Mouse (Mus musculus) left cerebral cortex, adult 2 months (tissue): ENCODE measurements at regions not wholly inside any gene's neighbourhood (a gene's known extent, or its start where the extent isn't known, plus 50 kb on each side); places are given as distances from the start of the nearest gene placed in this dataset.
"Not testable (repeated sequence)": the region's sequence is repeated elsewhere in the genome, so short reads cannot be mapped to it uniquely, and the experiment has no call there.

Experiments used
- DNase-seq, 2 experiments: peaks; one replicate each; pipeline ENCODE4 v3.0.0; 2021 to 2022; ENCODE audit warnings: low spot score in 2 of 2, mixed read lengths in 1 of 2; ENCODE audit errors: extremely low spot score in 1 of 2
- H3K27ac ChIP-seq: fragments of 200-600 bp; 2 replicates; pipeline ENCODE4 v1.8.1; 2022
- H3K4me3 ChIP-seq: fragments of 200-600 bp; 2 replicates; pipeline ENCODE4 v1.8.1; 2022
- CTCF ChIP-seq: fragments of 200-600 bp; IDR thresholded peaks from 2 replicates; pipeline ENCODE4 v1.8.1; 2022; ENCODE audit warnings: antibody characterized with exemption, mild to moderate bottlenecking, moderate library complexity
- intact Hi-C: fragments of 180-260 bp; cut with DNase I; formaldehyde crosslinking; loops from one replicate; pipeline ENCODE4 v1.15.1; 2025

GRCm38 (mm10) chrX:152511922-152512321 is 51.2 kb upstream of the Cldn34a start:
- H3K4me3 ChIP-seq, H3K27ac ChIP-seq, DNase-seq: not testable (repeated sequence)
- intact Hi-C loops, result loop anchor here (10.0 kb wide), 1 partner anchor 97 kb away; no protein-coding TSS in a partner anchor

GRCm38 (mm10) chrX:152505405-152505804 is 57.7 kb upstream of the Cldn34a start:
- H3K27ac ChIP-seq, H3K4me3 ChIP-seq, DNase-seq, intact Hi-C loops: not testable (repeated sequence)

- intact Hi-C loops, H3K27ac ChIP-seq, H3K4me3 ChIP-seq, DNase-seq: not testable (repeated sequence)
These were observed 63.7 kb upstream of the Cldn34a start for GRCm38 (mm10) chrX:152499371-152499957.

GRCm38 (mm10) chrX:152471387-152472010 is 91.6 kb upstream of the Cldn34a start:
- intact Hi-C loops, result no loop called here
- Histone ChIP-seq H3K4me3 (no peak overlapping the region), H3K27ac (no peak overlapping the region)
- no peak for DNase-seq
- TF ChIP-seq CTCF, result no peak

- intact Hi-C loops, H3K4me3 ChIP-seq, H3K27ac ChIP-seq, DNase-seq: not testable (repeated sequence)
These were observed 56.0 kb upstream of the Gpr173 start for GRCm38 (mm10) chrX:152424432-152424958.

- H3K27ac ChIP-seq, DNase-seq, H3K4me3 ChIP-seq: not testable (repeated sequence)
- intact Hi-C loops, result loop anchor here (10.0 kb wide), 1 partner anchor 96 kb away; no protein-coding TSS in a partner anchor
These were observed 50.0 kb upstream of the Gpr173 start for GRCm38 (mm10) chrX:152418512-152418911.
